Mouse (Mus musculus): ENCODE measurements around the gene Rep15. TPM values are rescaled to one million over a fixed set of nuclear protein-coding genes. Genes with fewer than 3 reads are reported as not detected.

The Rep15 gene
- 0.58 and 0.63 TPM in 2 replicates for polyA plus RNA-seq (2015; fragmentation: Nextera tagmentation; extraction: Ambion mirVana)

GRCm38 (mm10) chr6:147032303-147032925, at the start of gene Rep15:
Gene Rep15 (plus strand): TSS chr6:147032584.

DNA sequence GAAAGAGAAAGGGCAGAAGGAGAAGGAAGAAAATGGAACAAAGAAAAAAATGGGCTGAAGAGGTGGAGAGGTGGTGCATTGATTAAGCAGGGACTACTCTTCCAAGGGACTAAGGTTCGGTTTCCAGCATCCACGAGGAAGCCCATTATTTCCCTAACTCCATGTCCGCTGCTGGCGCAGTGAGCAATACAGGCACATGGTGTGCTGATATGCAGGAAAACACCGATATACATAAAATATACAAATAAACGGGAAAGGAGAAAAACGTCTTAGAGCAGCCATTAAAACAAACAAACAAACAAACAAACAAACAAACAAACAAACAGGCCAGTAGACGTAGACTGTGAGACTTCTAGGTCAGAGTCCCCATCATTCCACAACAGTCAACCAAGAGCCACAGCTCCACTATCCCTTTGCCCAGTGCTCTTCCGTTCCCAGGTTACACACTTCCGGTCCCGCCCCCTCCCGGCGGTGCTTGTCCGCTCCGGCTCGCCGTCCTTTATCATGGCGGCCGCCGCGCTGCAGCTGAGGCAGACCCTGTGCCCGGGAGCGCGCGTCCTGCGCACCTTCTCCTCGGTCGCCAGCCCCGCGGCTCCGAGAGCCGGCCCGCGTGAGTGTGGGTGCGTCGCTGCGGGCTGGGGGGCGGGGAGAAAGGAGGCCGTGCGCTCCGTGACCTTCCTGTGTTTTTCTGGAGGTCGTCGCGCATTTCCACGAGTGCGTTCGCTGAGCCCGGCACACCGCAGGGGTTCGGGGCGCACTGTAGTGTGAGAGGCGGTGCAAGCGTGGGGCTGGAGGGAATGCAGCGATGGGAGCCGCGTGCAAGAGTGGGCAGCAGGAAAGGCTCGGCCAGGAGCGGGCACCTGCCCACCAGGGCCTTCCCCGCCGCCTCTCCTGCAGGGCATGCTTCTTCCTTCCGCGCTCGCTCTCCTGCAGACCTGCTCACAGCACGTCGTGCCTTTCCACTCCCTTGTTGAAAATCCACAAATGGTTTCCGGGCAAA, 10.2 kb downstream of the Rep15 start, which contains the start of gene Mrps35:
Mrps35 (plus strand) TSS at position 474 of the 1,000 bp plus-strand sequence.

Other genes starting within 250 kb of the Rep15 start
- 0.43 and 0.78 TPM in 2 replicates for gene Arntl2, start 236.5 kb upstream of the Rep15 start, polyA plus RNA-seq (2015; fragmentation: Nextera tagmentation; extraction: Ambion mirVana)
- not detected in 2 replicates for gene Smco2, start 182.5 kb upstream of the Rep15 start, polyA plus RNA-seq (2015; fragmentation: Nextera tagmentation; extraction: Ambion mirVana)
- 21.9 and 22.3 TPM in 2 replicates for gene Ppfibp1, start 144.1 kb upstream of the Rep15 start, polyA plus RNA-seq (2015; fragmentation: Nextera tagmentation; extraction: Ambion mirVana)
- 0.08 and 0.17 TPM in 2 replicates for gene 1700034J05Rik, start 78.2 kb upstream of the Rep15 start, polyA plus RNA-seq (2015; fragmentation: Nextera tagmentation; extraction: Ambion mirVana)
- gene Mrps35, start 10.2 kb downstream of the Rep15 start, polyA plus RNA-seq (2015; fragmentation: Nextera tagmentation; extraction: Ambion mirVana): 67.0 and 70.6 TPM in 2 replicates
- 0.57 and 1.2 TPM in 2 replicates for gene Mansc4, start 54.4 kb downstream of the Rep15 start, polyA plus RNA-seq (2015; fragmentation: Nextera tagmentation; extraction: Ambion mirVana)
- 2.1 and 3.0 TPM in 2 replicates for gene Klhl42, start 58.8 kb downstream of the Rep15 start, polyA plus RNA-seq (2015; fragmentation: Nextera tagmentation; extraction: Ambion mirVana)
- gene Pthlh, start 231.6 kb downstream of the Rep15 start, polyA plus RNA-seq (2015; fragmentation: Nextera tagmentation; extraction: Ambion mirVana): 0.25 and 0.31 TPM in 2 replicates

Data from spleen, postnatal 0 days (tissue).